Comparison of ENCODE assay signal across 9 mouse cellular contexts in the genomic region with DNA sequence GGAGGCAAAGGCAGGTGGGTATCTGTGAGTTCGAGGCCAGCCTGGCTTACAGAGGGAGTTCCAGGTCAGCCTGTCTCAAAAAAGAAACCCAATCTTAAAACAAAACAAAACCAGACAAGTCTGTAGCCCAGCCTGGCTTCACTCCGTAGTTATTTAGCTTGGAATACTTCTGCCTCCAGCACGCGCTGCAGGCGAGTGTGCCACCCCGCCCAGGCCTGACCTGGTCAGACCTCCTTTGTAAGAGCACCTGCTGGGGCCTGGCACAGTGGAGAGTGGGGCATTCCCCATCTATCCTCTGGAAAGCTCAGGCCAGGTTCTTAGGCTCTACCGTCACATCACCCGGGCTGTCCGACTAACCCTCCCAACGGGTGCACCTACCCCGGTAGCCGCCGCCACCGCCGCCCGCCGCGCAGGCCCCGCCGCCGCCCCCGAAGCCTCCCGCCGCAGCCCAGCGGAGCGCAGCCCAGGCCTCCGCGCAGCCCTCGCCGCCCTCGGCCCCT. TPM values are rescaled to one million over a fixed set of nuclear protein-coding genes. Genes with fewer than 3 reads are reported as not detected.
DNase-seq lines count a peak whose midpoint lies in the region; ATAC-seq lines count a peak whose summit lies in the region.
"Had no signal": no experiment of that assay in that cellular context is flagged by ENCODE, and none has a peak within 500 bp of the region (broad histone marks: within the 10 kb centered on the region; RNA-seq: fewer than 3 reads in every experiment).

No protein-coding gene starts in this region.

- H3K4me2 ChIP-seq in hindbrain, embryonic 16.5 days (ENCODE audit: low read length): peak overlapping the region; percentile 99
- peak overlapping the region; percentile 98 for H3K4me2 ChIP-seq in midbrain, embryonic 13.5 days (replicated peaks)

- no peak for ATAC-seq in cerebellum, adult (ENCODE audit: insufficient number of reproducible peaks, low FRiP score, low TSS enrichment)
- ATAC-seq in hindbrain, embryonic 16.5 days: peak; percentile 67
- peak; percentile 59 for ATAC-seq in midbrain, embryonic 13.5 days
- no peak for ATAC-seq in erythroid progenitor cell, adult 5-6 weeks (replicated peaks; ENCODE audit: low FRiP score, poor library complexity, severe bottlenecking)
- no peak for ATAC-seq in activated CD4-positive, CD25-positive, alpha-beta regulatory T cell, adult 4 months

- peak overlapping the region; percentile 70 for H3K9ac ChIP-seq in hindbrain, embryonic 16.5 days (ENCODE audit: low read depth, low read length)
- peak overlapping the region; percentile 73 for H3K9ac ChIP-seq in midbrain, embryonic 13.5 days (replicated peaks)

- WGBS in hindbrain, embryonic 16.5 days: 3% methylated on average over 29 of the region's 31 CpGs
- WGBS in midbrain, embryonic 13.5 days: 2% methylated on average over 31 of the region's 31 CpGs

- peaks cover 42% of the 10 kb centered on the region for H3K27me3 ChIP-seq in hindbrain, embryonic 16.5 days (replicated peaks; ENCODE audit: control insufficient read depth, insufficient read depth, low read length)
- H3K27me3 ChIP-seq in midbrain, embryonic 13.5 days: peaks cover 69% of the 10 kb centered on the region

- H3K4me3 ChIP-seq in hindbrain, embryonic 16.5 days (ENCODE audit: low read length): peak overlapping the region; percentile 75
- H3K4me3 ChIP-seq in midbrain, embryonic 13.5 days (replicated peaks): peak overlapping the region; percentile 68

- no peaks in the 10 kb centered on the region for H3K36me3 ChIP-seq in hindbrain, embryonic 16.5 days (ENCODE audit: control insufficient read depth, insufficient read depth, low read length)
- no peaks in the 10 kb centered on the region for H3K36me3 ChIP-seq in midbrain, embryonic 13.5 days

- peaks cover 13% of the 10 kb centered on the region for H3K4me1 ChIP-seq in hindbrain, embryonic 16.5 days (ENCODE audit: control insufficient read depth, insufficient read depth, low read depth, low read length)
- peaks cover 16% of the 10 kb centered on the region for H3K4me1 ChIP-seq in midbrain, embryonic 13.5 days (replicated peaks)

- DNase-seq in cerebellum, adult 11 months: peak; percentile 16
- peak; percentile 49 for DNase-seq in thymus, postnatal 4 days
- DNase-seq in thymus, adult 18-20 months: no peak

- H3K9me3 ChIP-seq in hindbrain, embryonic 16.5 days (ENCODE audit: control insufficient read depth, low read length): no peaks in the 10 kb centered on the region
- H3K9me3 ChIP-seq in midbrain, embryonic 13.5 days: no peaks in the 10 kb centered on the region

- no peak overlapping the region for H3K27ac ChIP-seq in hindbrain, embryonic 16.5 days (ENCODE audit: low read depth, low read length)
- H3K27ac ChIP-seq in midbrain, embryonic 13.5 days: no peak overlapping the region

RNA-seq across cellular contexts. Expression of gene Ltk, which starts 2.6 kb away (rescaled TPM):
- 1.6 and 1.7 TPM in 2 replicates for polyA plus RNA-seq in hindbrain, embryonic 16.5 days (2015; fragmentation: Nextera tagmentation; extraction: Ambion mirVana)
- polyA plus RNA-seq in midbrain, embryonic 13.5 days (2015; fragmentation: Nextera tagmentation; extraction: Ambion mirVana): 0.55 and 0.65 TPM in 2 replicates
- not detected in 2 replicates for total RNA-seq in erythroid progenitor cell, adult 5-6 weeks (2015; ENCODE audit: low replicate concordance)
- total RNA-seq in erythroid progenitor cell, adult 5-6 weeks (2017; ENCODE audit: low replicate concordance): not detected in 2 replicates
- not detected for polyA plus RNA-seq in activated CD4-positive, CD25-positive, alpha-beta regulatory T cell, adult 4 months (2017; shearing (Covaris generic))
- total RNA-seq: hematopoietic stem cell, adult 5-6 weeks had no signal

RNA-seq across cellular contexts. Expression of gene Itpka, which starts 15.5 kb away (rescaled TPM):
- 0.14 and 0.54 TPM in 2 replicates for polyA plus RNA-seq in hindbrain, embryonic 16.5 days (2015; fragmentation: Nextera tagmentation; extraction: Ambion mirVana)
- 0.52 TPM in 1 of 2 replicates, not detected in the other for polyA plus RNA-seq in midbrain, embryonic 13.5 days (2015; fragmentation: Nextera tagmentation; extraction: Ambion mirVana)
- total RNA-seq in erythroid progenitor cell, adult 5-6 weeks (2015; ENCODE audit: low replicate concordance): not detected in 2 replicates
- total RNA-seq in erythroid progenitor cell, adult 5-6 weeks (2017; ENCODE audit: low replicate concordance): not detected in 2 replicates
- under 1 TPM in 1 of 2 experiments, not detected in 1; 0.61 TPM for polyA plus RNA-seq in activated CD4-positive, CD25-positive, alpha-beta regulatory T cell, adult 4 months (2017; shearing (Covaris generic))

RNA-seq across cellular contexts. Expression of gene Rpap1, which starts 29.7 kb away (rescaled TPM):
- 16.5 and 19.4 TPM in 2 replicates for polyA plus RNA-seq in hindbrain, embryonic 16.5 days (2015; fragmentation: Nextera tagmentation; extraction: Ambion mirVana)
- polyA plus RNA-seq in midbrain, embryonic 13.5 days (2015; fragmentation: Nextera tagmentation; extraction: Ambion mirVana): 25.1 and 26.8 TPM in 2 replicates
- total RNA-seq in erythroid progenitor cell, adult 5-6 weeks (2015; ENCODE audit: low replicate concordance): 0.42 and 2.2 TPM in 2 replicates
- total RNA-seq in erythroid progenitor cell, adult 5-6 weeks (2017; ENCODE audit: low replicate concordance): 2.8 and 3.2 TPM in 2 replicates
- 10 to 100 TPM in 1 of 2 experiments, 1 to 10 TPM in 1; 10.0 to 18.1 TPM for polyA plus RNA-seq in activated CD4-positive, CD25-positive, alpha-beta regulatory T cell, adult 4 months (2017; shearing (Covaris generic))

RNA-seq across cellular contexts. Expression of gene Tyro3, which starts 39.9 kb away (rescaled TPM):
- 28.5 and 30.0 TPM in 2 replicates for polyA plus RNA-seq in hindbrain, embryonic 16.5 days (2015; fragmentation: Nextera tagmentation; extraction: Ambion mirVana)
- polyA plus RNA-seq in midbrain, embryonic 13.5 days (2015; fragmentation: Nextera tagmentation; extraction: Ambion mirVana): 15.7 and 16.1 TPM in 2 replicates
- total RNA-seq in erythroid progenitor cell, adult 5-6 weeks (2015; ENCODE audit: low replicate concordance): not detected in 2 replicates
- not detected in 2 replicates for total RNA-seq in erythroid progenitor cell, adult 5-6 weeks (2017; ENCODE audit: low replicate concordance)
- 1 to 10 TPM; 1.6 to 3.2 TPM for polyA plus RNA-seq in activated CD4-positive, CD25-positive, alpha-beta regulatory T cell, adult 4 months (2017; shearing (Covaris generic))

Comparison
In these comparisons a context has a peak if more than half of its experiments do, and no peak if none do; other contexts are left out.
1. DNase-seq: peak in cerebellum, adult 11 months (single experiment) and thymus, postnatal 4 days (single experiment); none in thymus, adult 18-20 months (0 of 2).
2. ATAC-seq: peak in hindbrain, embryonic 16.5 days (single experiment) and midbrain, embryonic 13.5 days (single experiment); none in cerebellum, adult (single experiment), erythroid progenitor cell, adult 5-6 weeks (single experiment) and activated CD4-positive, CD25-positive, alpha-beta regulatory T cell, adult 4 months (single experiment).